8 mouse cellular contexts compared by ENCODE assay signal in the genomic region with DNA sequence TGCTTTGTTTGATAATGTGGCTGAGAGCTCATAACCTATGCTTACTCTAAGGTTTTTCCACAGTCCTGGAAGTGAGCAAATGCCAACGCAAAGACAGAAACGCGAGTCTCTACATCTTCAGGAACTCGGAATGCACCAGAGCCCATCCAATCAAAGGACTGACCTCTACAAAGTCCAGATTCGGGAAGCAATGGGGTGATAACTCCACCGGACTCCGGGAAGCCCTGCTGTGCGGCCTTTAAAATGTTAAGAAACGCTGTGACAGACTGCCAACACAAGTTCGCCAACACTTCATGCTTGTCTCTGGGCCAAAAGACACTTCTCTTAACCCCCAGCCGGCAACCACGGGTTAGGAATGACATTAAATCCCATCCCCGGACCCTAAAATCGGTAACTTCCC. TPM values are rescaled to one million over a fixed set of nuclear protein-coding genes. Genes with fewer than 3 reads are reported as not detected.
DNase-seq lines count a peak whose midpoint lies in the region; ATAC-seq and TF ChIP-seq lines count a peak whose summit lies in the region.

No protein-coding gene starts in this region.

- no peak for DNase-seq in heart, postnatal 25 days (ENCODE audit: low spot score)
- no peak for DNase-seq in lung, adult 2 months
- DNase-seq in urinary bladder, postnatal 10 days (ENCODE audit: low spot score) = no peak
- no peak for DNase-seq in adrenal gland, postnatal 36 days

- H3K9ac ChIP-seq in heart, embryonic 11.5 days (ENCODE audit: low read depth, low read length) = peak overlapping the region; percentile 0; the same call in 1 of the 2 replicates
- H3K9ac ChIP-seq in embryonic facial prominence, embryonic 13.5 days = peak overlapping the region; percentile 65
- H3K9ac ChIP-seq in intestine, embryonic 16.5 days (ENCODE audit: low read depth, low read length) = peak overlapping the region; percentile 69
- peak overlapping the region; percentile 28; the same call in 1 of the 2 replicates for H3K9ac ChIP-seq in stomach, embryonic 14.5 days (replicated peaks; ENCODE audit: low read depth, low read length)

- TF ChIP-seq CTCF in lung, adult 2 months (IDR thresholded peaks at IDR 0.05; ENCODE audit: insufficient read depth, low read length) = no peak

- intact Hi-C loops in heart, postnatal 25 days (cut with DNase I) = no loop called here

- H3K27ac ChIP-seq in heart, embryonic 11.5 days (ENCODE audit: low read depth, low read length) = no peak overlapping the region
- no peak overlapping the region for H3K27ac ChIP-seq in embryonic facial prominence, embryonic 13.5 days
- no peak overlapping the region for H3K27ac ChIP-seq in intestine, embryonic 16.5 days (ENCODE audit: low read length)
- no peak overlapping the region for H3K27ac ChIP-seq in stomach, embryonic 14.5 days (ENCODE audit: low read length)

- H3K27me3 ChIP-seq in heart, embryonic 11.5 days (ENCODE audit: control insufficient read depth, insufficient read depth, low read length) = no peaks in the 10 kb centered on the region; the same call in 1 of the 2 replicates
- H3K27me3 ChIP-seq in embryonic facial prominence, embryonic 13.5 days = peaks cover 20% of the 10 kb centered on the region
- H3K27me3 ChIP-seq in intestine, embryonic 16.5 days (replicated peaks; ENCODE audit: control insufficient read depth, insufficient read depth, low read length) = no peaks in the 10 kb centered on the region
- H3K27me3 ChIP-seq in stomach, embryonic 14.5 days (ENCODE audit: control insufficient read depth, insufficient read depth, low read length) = no peaks in the 10 kb centered on the region

- 2% methylated on average over 14 of the region's 14 CpGs for WGBS in heart, embryonic 11.5 days (ENCODE audit: insufficient replicate concordance)
- WGBS in embryonic facial prominence, embryonic 13.5 days = 1% methylated on average over 14 of the region's 14 CpGs
- WGBS in intestine, embryonic 16.5 days = 2% methylated on average over 14 of the region's 14 CpGs
- under 1% methylated on average over 14 of the region's 14 CpGs for WGBS in lung, adult 2 months
- WGBS in stomach, embryonic 14.5 days = 3% methylated on average over 14 of the region's 14 CpGs

- no peaks in the 10 kb centered on the region for H3K4me1 ChIP-seq in heart, embryonic 11.5 days (ENCODE audit: control insufficient read depth, insufficient read depth, low read length)
- H3K4me1 ChIP-seq in embryonic facial prominence, embryonic 13.5 days = peaks cover 9% of the 10 kb centered on the region
- no peaks in the 10 kb centered on the region for H3K4me1 ChIP-seq in intestine, embryonic 16.5 days (ENCODE audit: control insufficient read depth, insufficient read depth, low read length)
- H3K4me1 ChIP-seq in lung, adult 2 months (ENCODE audit: control insufficient read depth, insufficient read depth, low read length) = peaks cover 8% of the 10 kb centered on the region
- no peaks in the 10 kb centered on the region for H3K4me1 ChIP-seq in stomach, embryonic 14.5 days (ENCODE audit: control insufficient read depth, insufficient read depth, low read length)

- no peaks in the 10 kb centered on the region for H3K9me3 ChIP-seq in heart, embryonic 11.5 days (replicated peaks; ENCODE audit: control insufficient read depth, low read length)
- no peaks in the 10 kb centered on the region for H3K9me3 ChIP-seq in embryonic facial prominence, embryonic 13.5 days
- no peaks in the 10 kb centered on the region for H3K9me3 ChIP-seq in intestine, embryonic 16.5 days (ENCODE audit: control insufficient read depth, low read length)
- H3K9me3 ChIP-seq in stomach, embryonic 14.5 days (ENCODE audit: control insufficient read depth, low read depth, low read length) = no peaks in the 10 kb centered on the region

- ATAC-seq in heart, embryonic 11.5 days (replicated peaks; ENCODE audit: insufficient number of reproducible peaks, low FRiP score, low TSS enrichment) = no peak
- ATAC-seq in embryonic facial prominence, embryonic 13.5 days (ENCODE audit: insufficient number of reproducible peaks, insufficient read depth, low FRiP score, low TSS enrichment, low read depth) = no peak
- peak; percentile 42 for ATAC-seq in intestine, embryonic 16.5 days
- no peak for ATAC-seq in stomach, embryonic 14.5 days (ENCODE audit: insufficient number of reproducible peaks, insufficient read depth, low FRiP score, low read depth)

- peak overlapping the region; percentile 73 for H3K4me2 ChIP-seq in heart, embryonic 11.5 days
- peak overlapping the region; percentile 92 for H3K4me2 ChIP-seq in embryonic facial prominence, embryonic 13.5 days
- peak overlapping the region; percentile 94 for H3K4me2 ChIP-seq in intestine, embryonic 16.5 days (ENCODE audit: low read depth, low read length)
- H3K4me2 ChIP-seq in stomach, embryonic 14.5 days (replicated peaks; ENCODE audit: low read depth, low read length) = peak overlapping the region; percentile 98

- peak overlapping the region; percentile 39 for H3K4me3 ChIP-seq in heart, embryonic 11.5 days (ENCODE audit: low read depth, low read length)
- H3K4me3 ChIP-seq in embryonic facial prominence, embryonic 13.5 days = peak overlapping the region; percentile 54
- H3K4me3 ChIP-seq in intestine, embryonic 16.5 days (ENCODE audit: low read length) = peak overlapping the region; percentile 61
- H3K4me3 ChIP-seq in lung, adult 2 months (replicated peaks; ENCODE audit: extremely low read depth, low read depth, low read length) = peak overlapping the region; percentile 91
- H3K4me3 ChIP-seq in stomach, embryonic 14.5 days (ENCODE audit: low read depth, low read length) = peak overlapping the region; percentile 56

- no peaks in the 10 kb centered on the region for H3K36me3 ChIP-seq in heart, embryonic 11.5 days (ENCODE audit: control insufficient read depth, insufficient read depth, low read length)
- no peaks in the 10 kb centered on the region for H3K36me3 ChIP-seq in embryonic facial prominence, embryonic 13.5 days
- no peaks in the 10 kb centered on the region for H3K36me3 ChIP-seq in intestine, embryonic 16.5 days (ENCODE audit: control insufficient read depth, insufficient read depth, low read length)
- no peaks in the 10 kb centered on the region for H3K36me3 ChIP-seq in stomach, embryonic 14.5 days (ENCODE audit: control insufficient read depth, insufficient read depth, low read length)

- no peak for TF ChIP-seq POLR2A in lung, adult 2 months (IDR thresholded peaks at IDR 0.05; ENCODE audit: borderline replicate concordance, extremely low read depth, low read depth, low read length)

RNA-seq across cellular contexts. Expression of a gene that starts 0.4 kb away (rescaled TPM):
- polyA plus RNA-seq in heart, embryonic 11.5 days (2014; fragmentation: Nextera tagmentation; extraction: Ambion mirVana) = 0.31 and 0.64 TPM in 2 replicates
- total RNA-seq in heart, postnatal 25 days (2021) = under 1 TPM; 0.44 to 0.45 TPM
- polyA plus RNA-seq in embryonic facial prominence, embryonic 13.5 days (2015; fragmentation: Nextera tagmentation; extraction: Ambion mirVana) = 1.1 and 1.5 TPM in 2 replicates
- polyA plus RNA-seq in intestine, embryonic 16.5 days (2015; fragmentation: Nextera tagmentation; extraction: Ambion mirVana) = 1.7 and 1.8 TPM in 2 replicates
- polyA plus RNA-seq in lung, adult 2 months (2012; rRNA removed) = 1.3 and 1.7 TPM in 2 replicates
- 3.9 and 4.6 TPM in 2 replicates for polyA plus RNA-seq in stomach, embryonic 14.5 days (2014; fragmentation: Nextera tagmentation; extraction: Ambion mirVana)
- 1 to 10 TPM; 1.1 to 3.3 TPM for total RNA-seq in adrenal gland, postnatal 36 days (2021)

Comparison
In these comparisons a context has a peak if more than half of its experiments do, and no peak if none do; other contexts are left out.
1. H3K4me3 ChIP-seq: peak in every context shown above with its lines; median percentile 91 in lung, adult 2 months; 61 in intestine, embryonic 16.5 days; 56 in stomach, embryonic 14.5 days; 54 in embryonic facial prominence, embryonic 13.5 days; 39 in heart, embryonic 11.5 days.
2. H3K9ac ChIP-seq: peak in every context shown above with its lines; median percentile 69 in intestine, embryonic 16.5 days; 65 in embryonic facial prominence, embryonic 13.5 days; 28 in stomach, embryonic 14.5 days; 0 in heart, embryonic 11.5 days.